Mouse (Mus musculus) thymus, adult 2 months (tissue): ENCODE results near the gene Ufc1.

ENCODE experiments used
- CTCF ChIP-seq: fragments of 200-500 bp; IDR thresholded peaks from 2 replicates; pipeline ENCODE4 v1.5.1; 2012; ENCODE audit warnings: mild to moderate bottlenecking, control low read depth, low read length, moderate library complexity, borderline replicate concordance; ENCODE audit not compliant: control insufficient read depth, poor library complexity, insufficient read depth; ENCODE audit errors: extremely low read depth
- POLR2A ChIP-seq: fragments of 200-500 bp; IDR thresholded peaks from 2 replicates; pipeline ENCODE4 v1.6.1; 2012; ENCODE audit warnings: mild to moderate bottlenecking, low read length, control low read depth, moderate library complexity; ENCODE audit not compliant: control insufficient read depth, poor library complexity, insufficient read depth; ENCODE audit errors: extremely low read depth

- no peak for TF ChIP-seq CTCF
- no peak for TF ChIP-seq POLR2A
Observed at GRCm38 (mm10) chr1:171260316-171260715, 34.5 kb downstream of the Ufc1 start.
